Mouse (Mus musculus): ENCODE measurements around the gene Chd8.
"Not testable (repeated sequence)": the region's sequence is repeated elsewhere in the genome, so short reads cannot be mapped to it uniquely, and the experiment has no call there.

Chd8 gene

GRCm38 (mm10) chr14:52257484-52258213, at the start of gene Chd8:
Gene Chd8, minus strand, starts transcription at chr14:52257780.
- peak; percentile 99 for DNase-seq (ENCODE audit: low read depth, low spot score)

GRCm38 (mm10) chr14:52306100-52306499, 48.5 kb upstream of the Chd8 start:
- no peak for DNase-seq (ENCODE audit: low read depth, low spot score)

GRCm38 (mm10) chr14:52304644-52305271, 47.2 kb upstream of the Chd8 start, which contains the start of gene Mettl3:
Gene Mettl3, minus strand, starts transcription at chr14:52305128.
- peak; percentile 93 for DNase-seq (ENCODE audit: low read depth, low spot score)

GRCm38 (mm10) chr14:52303517-52303916, 45.9 kb upstream of the Chd8 start:
- DNase-seq (ENCODE audit: low read depth, low spot score) = not testable (repeated sequence)

- DNase-seq (ENCODE audit: low read depth, low spot score) = peak; percentile 40
These were observed 38.1 kb upstream of the Chd8 start for GRCm38 (mm10) chr14:52295558-52296264.

- no peak for DNase-seq (ENCODE audit: low read depth, low spot score)
These were observed 26.6 kb upstream of the Chd8 start for GRCm38 (mm10) chr14:52284191-52284590.

GRCm38 (mm10) chr14:52283629-52284028, 26.0 kb upstream of the Chd8 start:
- no peak for DNase-seq (ENCODE audit: low read depth, low spot score)

- no peak for DNase-seq (ENCODE audit: low read depth, low spot score)
These were observed 22.2 kb upstream of the Chd8 start for GRCm38 (mm10) chr14:52279747-52280120.

GRCm38 (mm10) chr14:52278932-52279746, 21.6 kb upstream of the Chd8 start, which contains the start of the genes Tox4 and Rab2b:
Gene Tox4, plus strand, starts transcription at chr14:52279146.
Gene Rab2b, minus strand, starts transcription at chr14:52279545.
- DNase-seq (ENCODE audit: low read depth, low spot score) = peak; percentile 99

GRCm38 (mm10) chr14:52277210-52277609, 19.6 kb upstream of the Chd8 start:
- DNase-seq (ENCODE audit: low read depth, low spot score) = no peak

GRCm38 (mm10) chr14:52272781-52273180, 15.2 kb upstream of the Chd8 start:
- peak; percentile 32 for DNase-seq (ENCODE audit: low read depth, low spot score)

- DNase-seq (ENCODE audit: low read depth, low spot score) = peak; percentile 43
These were observed 1.0 kb downstream of the Chd8 start for GRCm38 (mm10) chr14:52256311-52257175.

GRCm38 (mm10) chr14:52246129-52246528, 11.5 kb downstream of the Chd8 start:
- DNase-seq (ENCODE audit: low read depth, low spot score) = no peak

GRCm38 (mm10) chr14:52244690-52245042, 12.9 kb downstream of the Chd8 start:
- no peak for DNase-seq (ENCODE audit: low read depth, low spot score)

GRCm38 (mm10) chr14:52244041-52244689, 13.4 kb downstream of the Chd8 start:
- DNase-seq (ENCODE audit: low read depth, low spot score) = peak; percentile 98

- no peak for DNase-seq (ENCODE audit: low read depth, low spot score)
These were observed 21.4 kb downstream of the Chd8 start for GRCm38 (mm10) chr14:52236216-52236615.

- DNase-seq (ENCODE audit: low read depth, low spot score) = no peak
These were observed 22.4 kb downstream of the Chd8 start for GRCm38 (mm10) chr14:52235165-52235564.

GRCm38 (mm10) chr14:52232249-52232648, 25.3 kb downstream of the Chd8 start:
- no peak for DNase-seq (ENCODE audit: low read depth, low spot score)

GRCm38 (mm10) chr14:52225972-52226371, 31.6 kb downstream of the Chd8 start:
- no peak for DNase-seq (ENCODE audit: low read depth, low spot score)

- no peak for DNase-seq (ENCODE audit: low read depth, low spot score)
These were observed 40.3 kb downstream of the Chd8 start for GRCm38 (mm10) chr14:52217261-52217660.

Data from CD4-positive helper T cell, adult 2 months (primary cell).